24 mouse cellular contexts compared by ENCODE assay signal in genomic region chr5:117146165-117146564, GRCm38 (mm10). TPM values are rescaled to one million over a fixed set of nuclear protein-coding genes. Genes with fewer than 3 reads are reported as not detected.
DNase-seq lines count a peak whose midpoint lies in the region; ATAC-seq and TF ChIP-seq lines count a peak whose summit lies in the region.
"Had no signal": no experiment of that assay in that cellular context is flagged by ENCODE, and none has a peak within 500 bp of the region (broad histone marks: within the 10 kb centered on the region; RNA-seq: fewer than 3 reads in every experiment).

No protein-coding gene starts in this region.

- H3K27ac ChIP-seq in CH12.LX (ENCODE audit: insufficient read depth, low read depth) = no peak overlapping the region
- H3K27ac ChIP-seq: embryonic facial prominence, embryonic 15.5 days; forebrain, embryonic 10.5 days; forebrain, embryonic 15.5 days; heart, adult 2 months; heart, embryonic 15.5 days; hindbrain, embryonic 15.5 days had no signal

- H3K9me3 ChIP-seq in CH12.LX (replicated peaks; ENCODE audit: low read length) = peaks cover 10% of the 10 kb centered on the region
- H3K9me3 ChIP-seq: embryonic facial prominence, embryonic 15.5 days; forebrain, embryonic 15.5 days; heart, embryonic 15.5 days; hindbrain, embryonic 15.5 days had no signal

- peak; percentile 43 for ATAC-seq in common myeloid progenitor, adult 5-6 weeks (replicated peaks; ENCODE audit: low read depth, poor library complexity, severe bottlenecking)
- ATAC-seq in megakaryocyte, adult 5-6 weeks (ENCODE audit: poor library complexity, severe bottlenecking) = peak; percentile 45; the same call in 1 of the 2 replicates
- ATAC-seq: CD4-positive, CD25-positive, alpha-beta regulatory T cell, adult 4 months; forebrain, embryonic 15.5 days had no signal

- no peak overlapping the region for H3K4me2 ChIP-seq in CH12.LX (ENCODE audit: insufficient read depth, low read depth, poor library complexity, severe bottlenecking)
- H3K4me2 ChIP-seq: embryonic facial prominence, embryonic 15.5 days; forebrain, embryonic 15.5 days; heart, embryonic 11.5 days; heart, embryonic 15.5 days; hindbrain, embryonic 15.5 days had no signal

- in situ Hi-C loops in CH12.LX (cut with MboI; ENCODE audit: low pct_ligation_motif_present, low pct_unique_long_range_greater_than_20kb, low sequenced_read_pairs) = no loop called here

- dilution Hi-C loops in CH12.LX (cut with MboI; ENCODE audit: extremely low pct_ligation_motif_present, extremely low pct_unique_long_range_greater_than_20kb, low sequenced_read_pairs) = no loop called here

- no peak for TF ChIP-seq RAD21 in CH12.LX (IDR thresholded peaks at IDR 0.05; ENCODE audit: low read depth, low read length)

- H3K4me3 ChIP-seq in CH12.LX (replicated peaks in 1 of 3; ENCODE audit: low read depth in 2 of 3, low read length in 2 of 3, poor library complexity in 1 of 3) = no peak overlapping the region
- H3K4me3 ChIP-seq: embryonic facial prominence, embryonic 15.5 days; erythroblast, embryonic 14.5 days; forebrain, embryonic 10.5 days; forebrain, embryonic 15.5 days; heart, adult 2 months; heart, embryonic 15.5 days; hindbrain, embryonic 15.5 days had no signal

- H3K4me1 ChIP-seq in CH12.LX (ENCODE audit: control insufficient read depth in 1 of 2, insufficient read depth in 2 of 2) = peaks cover 13 to 68% of the 10 kb centered on the region in 2 experiments
- H3K4me1 ChIP-seq: embryonic facial prominence, embryonic 15.5 days; forebrain, embryonic 15.5 days; heart, embryonic 15.5 days; hindbrain, embryonic 15.5 days had no signal

- H3K27me3 ChIP-seq in CH12.LX (replicated peaks) = no peaks in the 10 kb centered on the region
- H3K27me3 ChIP-seq: embryonic facial prominence, embryonic 15.5 days; forebrain, embryonic 15.5 days; heart, embryonic 15.5 days; hindbrain, embryonic 15.5 days had no signal

- peaks cover 41% of the 10 kb centered on the region for H3K79me2 ChIP-seq in CH12.LX (replicated peaks; ENCODE audit: control insufficient read depth, extremely low read depth, insufficient read depth, poor library complexity, severe bottlenecking)

- no peak for TF ChIP-seq CTCF in CH12.LX (conservative IDR thresholded peaks at IDR 0.05 in 1 of 2, IDR thresholded peaks at IDR 0.05 in 1 of 2; ENCODE audit: low read depth in 2 of 2, low read length in 2 of 2)

- TF ChIP-seq EP300 in CH12.LX (IDR thresholded peaks at IDR 0.05; ENCODE audit: low read length) = no peak

- no peak for TF ChIP-seq POLR2A in CH12.LX (IDR thresholded peaks at IDR 0.05; ENCODE audit: low read depth, low read length)

- peaks cover 5 to 58% of the 10 kb centered on the region in 2 experiments for H3K36me3 ChIP-seq in CH12.LX (replicated peaks in 1 of 2; ENCODE audit: control insufficient read depth in 1 of 2, insufficient read depth in 1 of 2, low read length in 1 of 2)
- H3K36me3 ChIP-seq: embryonic facial prominence, embryonic 15.5 days; forebrain, embryonic 10.5 days; forebrain, embryonic 15.5 days; heart, embryonic 15.5 days; hindbrain, embryonic 15.5 days had no signal

- H3K9ac ChIP-seq in CH12.LX (ENCODE audit: insufficient read depth, low read depth) = no peak overlapping the region
- H3K9ac ChIP-seq: embryonic facial prominence, embryonic 15.5 days; forebrain, embryonic 15.5 days; heart, embryonic 15.5 days; hindbrain, embryonic 15.5 days had no signal

- DNase-seq in thymus, postnatal 14 days = peak; percentile 45
- no peak for DNase-seq in thymus, postnatal 4 days
- peak; percentile 51 for DNase-seq in CH12.LX (ENCODE audit: extremely low read depth)
- DNase-seq in urinary bladder, postnatal 14 days (ENCODE audit: low spot score) = no peak
- no peak for DNase-seq in testis, postnatal 10 days (ENCODE audit: low spot score)
- no peak for DNase-seq in heart, postnatal 4 days
- DNase-seq: adrenal gland, postnatal 10 days; B cell, adult 2 months; cerebellum, adult 2 months; cerebellum, postnatal 10 days; embryo, embryonic 11 days; gastrocnemius, postnatal 36 days; heart, adult 2 months; heart, postnatal 14 days had no signal

TF ChIP-seq in CH12.LX, 34 proteins besides CTCF, POLR2A, EP300 and RAD21:
- TF ChIP-seq USF2 (conservative IDR thresholded peaks at IDR 0.05; ENCODE audit: low read depth, low read length) = no peak
- no peak for TF ChIP-seq SMC3 (IDR thresholded peaks at IDR 0.05; ENCODE audit: low read depth, low read length)
- TF ChIP-seq ZC3H11A (IDR thresholded peaks at IDR 0.05; ENCODE audit: low read depth, low read length) = no peak
- TF ChIP-seq ETS1 (conservative IDR thresholded peaks at IDR 0.05; ENCODE audit: low read depth, low read length) = no peak
- TF ChIP-seq MXI1 (IDR thresholded peaks at IDR 0.05; ENCODE audit: low read depth, low read length) = no peak
- no peak for TF ChIP-seq ZMIZ1 (IDR thresholded peaks at IDR 0.05; ENCODE audit: low read depth, low read length)
TF ChIP-seq in CH12.LX: peak in this region for 0.

RNA-seq across cellular contexts. Expression of gene Taok3, which starts 26.2 kb away (rescaled TPM):
- total RNA-seq in CH12.LX (2012; rRNA removed) (17.4 and 18.6 TPM in 2 replicates), CH12.LX (2014; rRNA removed) (7.2 and 8.3 TPM in 2 replicates)
- 34.6 and 35.0 TPM in 2 replicates for polyA plus RNA-seq in CH12.LX (2012; ENCODE audit: insufficient read length, low read depth)
- 88.0 and 100 TPM in 2 replicates for total RNA-seq in common myeloid progenitor, adult 5-6 weeks (2017)
- 73.8 and 80.2 TPM in 2 replicates for total RNA-seq in megakaryocyte, adult 5-6 weeks (2015)
- 57.5 and 72.8 TPM in 2 replicates for total RNA-seq in megakaryocyte, adult 5-6 weeks (2017)
- total RNA-seq in heart, postnatal 4 days (2021) = 10 to 100 TPM in 1 of 2 experiments, 1 to 10 TPM in 1; 8.6 to 10.5 TPM

RNA-seq across cellular contexts. Expression of gene Suds3, which starts 30.3 kb away (rescaled TPM):
- 54.2 and 64.9 TPM in 2 replicates for total RNA-seq in CH12.LX (2012; rRNA removed)
- total RNA-seq in CH12.LX (2014; rRNA removed) = 68.1 and 70.9 TPM in 2 replicates
- polyA plus RNA-seq in CH12.LX (2012; ENCODE audit: insufficient read length, low read depth) = 103 and 134 TPM in 2 replicates
- total RNA-seq in common myeloid progenitor, adult 5-6 weeks (2017) = 93.5 and 95.5 TPM in 2 replicates
- 18.0 and 18.8 TPM in 2 replicates for total RNA-seq in megakaryocyte, adult 5-6 weeks (2015)
- total RNA-seq in megakaryocyte, adult 5-6 weeks (2017) = 93.5 and 102 TPM in 2 replicates
- total RNA-seq in heart, postnatal 4 days (2021) = 10 to 100 TPM; 68.6 to 80.3 TPM

Comparison
In these comparisons a context has a peak if more than half of its experiments do, and no peak if none do; other contexts are left out.
1. DNase-seq: peak in thymus, postnatal 14 days (single experiment) and CH12.LX (single experiment); none in thymus, postnatal 4 days (single experiment), urinary bladder, postnatal 14 days (single experiment), testis, postnatal 10 days (single experiment) and heart, postnatal 4 days (single experiment).